Mouse (Mus musculus): ENCODE data around the gene Spen. TPM values are rescaled to one million over a fixed set of nuclear protein-coding genes. Genes with fewer than 3 reads are reported as not detected.

Gene Spen
- polyA plus RNA-seq, 1 experiment from 2014 or later: 12.8 TPM

GRCm38 (mm10) chr4:141487581-141487980 is 50.8 kb downstream of the Spen start:
- Histone ChIP-seq H3K4me1 (replicated peaks; ENCODE audit: control insufficient read depth, insufficient read depth, low read length) (no peaks in the 10 kb centered on the region), H3K4me2 (ENCODE audit: low read length) (no peak overlapping the region), H3K36me3 (ENCODE audit: control insufficient read depth, insufficient read depth, low read length) (peaks cover 92% of the 10 kb centered on the region), H3K27me3 (replicated peaks; ENCODE audit: control insufficient read depth, insufficient read depth, low read length) (no peaks in the 10 kb centered on the region), H3K27ac (ENCODE audit: low read depth) (no peak overlapping the region), H3K9me3 (ENCODE audit: control insufficient read depth, low read length) (no peaks in the 10 kb centered on the region), H3K9ac (ENCODE audit: low read length) (no peak overlapping the region), H3K4me3 (ENCODE audit: low read depth, low read length) (no peak overlapping the region)
- DNase-seq (ENCODE audit: low spot score): no peak
- WGBS: 96% methylated on average over 11 of the region's 11 CpGs
- no peak for ATAC-seq (replicated peaks; ENCODE audit: low FRiP score, low TSS enrichment, low read depth)

GRCm38 (mm10) chr4:141484071-141484470 is 54.3 kb downstream of the Spen start:
- peaks cover 89% of the 10 kb centered on the region for H3K36me3 ChIP-seq (ENCODE audit: control insufficient read depth, insufficient read depth, low read length)

GRCm38 (mm10) chr4:141479411-141479810 is 59.0 kb downstream of the Spen start:
- DNase-seq (ENCODE audit: low spot score): no peak
- peaks cover 97% of the 10 kb centered on the region for H3K36me3 ChIP-seq (ENCODE audit: control insufficient read depth, insufficient read depth, low read length)
- H3K27ac ChIP-seq (ENCODE audit: low read depth): no peak overlapping the region
- H3K4me2 ChIP-seq (ENCODE audit: low read length): no peak overlapping the region
- WGBS: 93% methylated on average over 8 of the region's 8 CpGs
- no peak for ATAC-seq (replicated peaks; ENCODE audit: low FRiP score, low TSS enrichment, low read depth)
- no peaks in the 10 kb centered on the region; the same call in 1 of the 2 replicates for H3K4me1 ChIP-seq (replicated peaks; ENCODE audit: control insufficient read depth, insufficient read depth, low read length)
- H3K9me3 ChIP-seq (ENCODE audit: control insufficient read depth, low read length): no peaks in the 10 kb centered on the region
- no peak overlapping the region for H3K9ac ChIP-seq (ENCODE audit: low read length)
- H3K27me3 ChIP-seq (replicated peaks; ENCODE audit: control insufficient read depth, insufficient read depth, low read length): no peaks in the 10 kb centered on the region
- no peak overlapping the region for H3K4me3 ChIP-seq (ENCODE audit: low read depth, low read length)

More at GRCm38 (mm10) chr4:141484071-141484470, 54.3 kb downstream of the Spen start:
- Histone ChIP-seq H3K27ac (ENCODE audit: low read depth) (no peak overlapping the region), H3K9ac (ENCODE audit: low read length) (no peak overlapping the region), H3K4me3 (ENCODE audit: low read depth, low read length) (no peak overlapping the region), H3K4me1 (replicated peaks; ENCODE audit: control insufficient read depth, insufficient read depth, low read length) (no peaks in the 10 kb centered on the region), H3K27me3 (replicated peaks; ENCODE audit: control insufficient read depth, insufficient read depth, low read length) (no peaks in the 10 kb centered on the region), H3K4me2 (ENCODE audit: low read length) (no peak overlapping the region), H3K9me3 (ENCODE audit: control insufficient read depth, low read length) (no peaks in the 10 kb centered on the region)
- no peak for DNase-seq (ENCODE audit: low spot score)
- ATAC-seq (replicated peaks; ENCODE audit: low FRiP score, low TSS enrichment, low read depth): no peak
- 77% methylated on average over 11 of the region's 11 CpGs for WGBS

GRCm38 (mm10) chr4:141478794-141479193 is 59.6 kb downstream of the Spen start:
- no peak overlapping the region for H3K4me2 ChIP-seq (ENCODE audit: low read length)
- 95% methylated on average over 32 of the region's 32 CpGs for WGBS
- H3K9ac ChIP-seq (ENCODE audit: low read length): no peak overlapping the region
- H3K4me1 ChIP-seq (replicated peaks; ENCODE audit: control insufficient read depth, insufficient read depth, low read length): no peaks in the 10 kb centered on the region; the same call in 1 of the 2 replicates
- H3K9me3 ChIP-seq (ENCODE audit: control insufficient read depth, low read length): no peaks in the 10 kb centered on the region
- H3K27me3 ChIP-seq (replicated peaks; ENCODE audit: control insufficient read depth, insufficient read depth, low read length): no peaks in the 10 kb centered on the region
- ATAC-seq (replicated peaks; ENCODE audit: low FRiP score, low TSS enrichment, low read depth): no peak
- no peak overlapping the region for H3K4me3 ChIP-seq (ENCODE audit: low read depth, low read length)
- peak overlapping the region; percentile 85 for H3K27ac ChIP-seq (ENCODE audit: low read depth)
- no peak for DNase-seq (ENCODE audit: low spot score)
- H3K36me3 ChIP-seq (ENCODE audit: control insufficient read depth, insufficient read depth, low read length): peaks cover 97% of the 10 kb centered on the region

GRCm38 (mm10) chr4:141478225-141478624 is 60.2 kb downstream of the Spen start:
- Histone ChIP-seq H3K4me3 (ENCODE audit: low read depth, low read length) (no peak overlapping the region), H3K27ac (ENCODE audit: low read depth) (peak overlapping the region; percentile 85), H3K9me3 (ENCODE audit: control insufficient read depth, low read length) (no peaks in the 10 kb centered on the region), H3K4me2 (ENCODE audit: low read length) (no peak overlapping the region), H3K4me1 (replicated peaks; ENCODE audit: control insufficient read depth, insufficient read depth, low read length) (no peaks in the 10 kb centered on the region; the same call in 1 of the 2 replicates), H3K36me3 (ENCODE audit: control insufficient read depth, insufficient read depth, low read length) (peaks cover 97% of the 10 kb centered on the region), H3K27me3 (replicated peaks; ENCODE audit: control insufficient read depth, insufficient read depth, low read length) (no peaks in the 10 kb centered on the region), H3K9ac (ENCODE audit: low read length) (no peak overlapping the region)
- 81% methylated on average over 23 of the region's 23 CpGs for whole genome bisulfite sequencing
- DNase-seq (ENCODE audit: low spot score): no peak
- ATAC-seq (replicated peaks; ENCODE audit: low FRiP score, low TSS enrichment, low read depth): no peak

- no peak overlapping the region for H3K4me2 ChIP-seq (ENCODE audit: low read length)
- 65% methylated on average over 16 of the region's 16 CpGs for WGBS
- H3K36me3 ChIP-seq (ENCODE audit: control insufficient read depth, insufficient read depth, low read length): peaks cover 97% of the 10 kb centered on the region
- no peak overlapping the region for H3K9ac ChIP-seq (ENCODE audit: low read length)
- peak overlapping the region; percentile 85 for H3K27ac ChIP-seq (ENCODE audit: low read depth)
- H3K27me3 ChIP-seq (replicated peaks; ENCODE audit: control insufficient read depth, insufficient read depth, low read length): no peaks in the 10 kb centered on the region
- ATAC-seq (replicated peaks; ENCODE audit: low FRiP score, low TSS enrichment, low read depth) (peak; percentile 65; the same call in 1 of the 2 replicates), DNase-seq (ENCODE audit: low spot score) (no peak)
- H3K4me1 ChIP-seq (replicated peaks; ENCODE audit: control insufficient read depth, insufficient read depth, low read length): no peaks in the 10 kb centered on the region; the same call in 1 of the 2 replicates
- no peak overlapping the region for H3K4me3 ChIP-seq (ENCODE audit: low read depth, low read length)
- H3K9me3 ChIP-seq (ENCODE audit: control insufficient read depth, low read length): no peaks in the 10 kb centered on the region
These were observed 60.7 kb downstream of the Spen start for GRCm38 (mm10) chr4:141477681-141478102.

- no peak overlapping the region for H3K4me2 ChIP-seq (ENCODE audit: low read length)
- H3K9me3 ChIP-seq (ENCODE audit: control insufficient read depth, low read length): no peaks in the 10 kb centered on the region
- H3K36me3 ChIP-seq (ENCODE audit: control insufficient read depth, insufficient read depth, low read length): peaks cover 99% of the 10 kb centered on the region
- H3K4me3 ChIP-seq (ENCODE audit: low read depth, low read length): no peak overlapping the region
- DNase-seq (ENCODE audit: low spot score): no peak
- no peaks in the 10 kb centered on the region for H3K27me3 ChIP-seq (replicated peaks; ENCODE audit: control insufficient read depth, insufficient read depth, low read length)
- no peak for ATAC-seq (replicated peaks; ENCODE audit: low FRiP score, low TSS enrichment, low read depth)
- no peak overlapping the region for H3K9ac ChIP-seq (ENCODE audit: low read length)
- no peak overlapping the region for H3K27ac ChIP-seq (ENCODE audit: low read depth)
- H3K4me1 ChIP-seq (replicated peaks; ENCODE audit: control insufficient read depth, insufficient read depth, low read length): no peaks in the 10 kb centered on the region; the same call in 1 of the 2 replicates
- 88% methylated on average over 19 of the region's 19 CpGs for WGBS
These were observed 64.0 kb downstream of the Spen start for GRCm38 (mm10) chr4:141474431-141474830.

GRCm38 (mm10) chr4:141472641-141473321 is 65.6 kb downstream of the Spen start:
- DNase-seq (ENCODE audit: low spot score) (no peak), ATAC-seq (replicated peaks; ENCODE audit: low FRiP score, low TSS enrichment, low read depth) (no peak)
- WGBS: 81% methylated on average over 32 of the region's 32 CpGs
- Histone ChIP-seq H3K36me3 (ENCODE audit: control insufficient read depth, insufficient read depth, low read length) (peaks cover 93% of the 10 kb centered on the region), H3K9me3 (ENCODE audit: control insufficient read depth, low read length) (no peaks in the 10 kb centered on the region), H3K27ac (ENCODE audit: low read depth) (no peak overlapping the region), H3K4me1 (replicated peaks; ENCODE audit: control insufficient read depth, insufficient read depth, low read length) (no peaks in the 10 kb centered on the region), H3K9ac (ENCODE audit: low read length) (no peak overlapping the region), H3K27me3 (replicated peaks; ENCODE audit: control insufficient read depth, insufficient read depth, low read length) (no peaks in the 10 kb centered on the region), H3K4me2 (ENCODE audit: low read length) (no peak overlapping the region), H3K4me3 (ENCODE audit: low read depth, low read length) (no peak overlapping the region)

GRCm38 (mm10) chr4:141471491-141471890 is 66.9 kb downstream of the Spen start:
- Histone ChIP-seq H3K27me3 (replicated peaks; ENCODE audit: control insufficient read depth, insufficient read depth, low read length) (no peaks in the 10 kb centered on the region), H3K27ac (ENCODE audit: low read depth) (no peak overlapping the region), H3K9ac (ENCODE audit: low read length) (no peak overlapping the region), H3K4me3 (ENCODE audit: low read depth, low read length) (no peak overlapping the region), H3K9me3 (ENCODE audit: control insufficient read depth, low read length) (no peaks in the 10 kb centered on the region), H3K4me2 (ENCODE audit: low read length) (no peak overlapping the region), H3K4me1 (replicated peaks; ENCODE audit: control insufficient read depth, insufficient read depth, low read length) (no peaks in the 10 kb centered on the region), H3K36me3 (ENCODE audit: control insufficient read depth, insufficient read depth, low read length) (peaks cover 91% of the 10 kb centered on the region)
- no peak for DNase-seq (ENCODE audit: low spot score)
- WGBS: 95% methylated on average over 16 of the region's 16 CpGs
- no peak for ATAC-seq (replicated peaks; ENCODE audit: low FRiP score, low TSS enrichment, low read depth)

All from intestine, embryonic 14.5 days (tissue).